Mouse (Mus musculus) lung, postnatal 10 days (tissue): Measurements from ENCODE around the gene Ccdc141.

Source experiments
- DNase-seq: peaks from one replicate; pipeline ENCODE4 v3.0.0; 2021

The Ccdc141 gene

DNA sequence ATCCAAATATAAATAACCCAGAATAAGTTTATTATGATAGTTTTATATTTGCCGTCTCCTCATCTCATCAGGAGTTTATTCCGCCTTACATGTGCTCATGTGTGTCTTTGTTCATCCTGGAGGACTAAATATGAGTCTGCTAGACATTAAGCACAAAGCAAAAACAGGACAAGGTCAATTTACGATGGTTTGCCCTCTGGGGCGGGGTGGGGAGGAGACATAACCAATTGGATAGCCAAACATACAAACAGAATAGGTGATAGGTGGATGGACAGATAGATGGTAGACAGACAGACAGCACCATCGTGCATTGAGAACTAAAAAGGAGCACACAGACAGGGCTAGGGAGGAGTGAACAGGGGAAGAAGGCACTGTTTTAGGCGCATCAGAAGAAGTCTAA, 3.4 kb upstream of the Ccdc141 start:
- DNase-seq = no peak

DNA sequence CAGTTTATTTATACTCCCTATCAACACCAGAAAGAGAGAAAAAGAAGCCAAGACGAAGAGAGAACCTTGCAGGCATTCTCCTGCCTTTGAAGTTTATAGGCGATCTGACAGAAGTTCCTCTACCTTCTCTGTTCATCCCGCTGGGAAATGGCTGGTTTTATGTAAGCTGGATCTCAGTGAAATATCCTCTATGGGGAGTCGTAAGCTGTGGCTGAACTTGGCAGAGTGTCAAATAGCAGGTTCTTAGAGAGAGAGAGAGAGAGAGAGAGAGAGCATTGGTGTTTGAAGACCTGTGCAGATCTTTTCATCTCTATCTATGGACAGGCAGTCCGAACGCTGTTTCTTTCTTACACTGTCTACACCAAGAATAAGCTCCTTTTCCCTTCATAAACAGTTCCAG, 2.9 kb upstream of the Ccdc141 start:
- DNase-seq = no peak

DNA sequence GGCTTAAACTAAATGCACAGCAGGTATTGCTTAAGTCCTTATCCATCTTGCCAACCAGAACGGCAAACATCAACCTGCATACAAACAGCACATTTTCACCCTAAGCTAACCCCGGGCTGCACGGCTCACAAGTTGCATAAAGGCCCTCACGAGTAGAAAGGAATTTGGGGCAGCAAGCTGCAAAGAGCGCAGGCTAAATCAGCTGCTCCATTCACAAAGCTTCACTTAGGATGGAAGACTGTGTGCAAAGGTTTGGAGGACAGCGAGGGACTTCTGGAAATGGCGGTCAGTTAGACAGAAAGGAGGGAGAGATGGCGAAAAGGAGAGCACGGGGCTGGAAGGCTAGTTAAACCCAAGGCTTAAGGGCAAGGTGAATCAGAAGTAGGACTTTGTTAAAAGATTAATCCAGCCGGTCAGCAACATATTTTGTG, 1.8 kb upstream of the Ccdc141 start:
- DNase-seq = peak; percentile 40

DNA sequence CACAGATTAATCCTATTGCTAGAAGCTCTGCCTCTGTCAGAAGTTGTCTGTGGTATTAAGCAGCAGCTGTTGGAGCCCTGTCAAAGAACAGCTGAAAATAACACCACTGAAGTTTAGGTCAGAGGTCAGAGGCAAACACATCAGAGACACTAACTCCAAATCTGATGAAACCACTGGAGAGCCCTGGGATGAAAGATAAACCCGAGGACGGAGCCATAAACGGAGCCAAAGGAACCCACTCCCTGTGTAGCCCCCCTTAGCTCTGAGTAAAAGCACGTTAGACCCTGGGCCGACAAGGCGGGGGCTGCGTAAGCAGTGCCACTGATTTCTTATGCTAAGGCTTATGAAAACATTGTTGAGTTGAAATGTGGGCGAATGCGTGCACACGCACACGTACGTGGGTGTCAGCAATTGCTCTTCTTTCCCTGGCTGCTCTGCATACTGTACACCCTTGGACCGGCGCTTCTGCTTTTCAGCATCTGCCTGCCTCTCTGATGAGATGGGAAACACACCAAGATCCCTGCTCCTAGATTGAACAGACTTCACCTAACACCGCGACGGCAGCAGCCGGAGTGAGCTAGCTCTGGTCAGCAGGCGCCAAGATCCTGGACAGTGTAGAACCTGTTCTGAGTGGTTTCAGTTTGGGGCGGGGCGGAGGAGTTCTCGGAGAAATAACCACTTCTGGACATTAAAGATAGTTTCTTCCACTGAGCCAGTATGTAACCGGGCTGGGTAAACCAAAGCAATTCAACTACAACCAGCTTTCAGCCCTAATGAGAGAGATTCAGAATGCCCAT, 1.2 kb upstream of the Ccdc141 start:
- peak; percentile 77 for DNase-seq

DNA sequence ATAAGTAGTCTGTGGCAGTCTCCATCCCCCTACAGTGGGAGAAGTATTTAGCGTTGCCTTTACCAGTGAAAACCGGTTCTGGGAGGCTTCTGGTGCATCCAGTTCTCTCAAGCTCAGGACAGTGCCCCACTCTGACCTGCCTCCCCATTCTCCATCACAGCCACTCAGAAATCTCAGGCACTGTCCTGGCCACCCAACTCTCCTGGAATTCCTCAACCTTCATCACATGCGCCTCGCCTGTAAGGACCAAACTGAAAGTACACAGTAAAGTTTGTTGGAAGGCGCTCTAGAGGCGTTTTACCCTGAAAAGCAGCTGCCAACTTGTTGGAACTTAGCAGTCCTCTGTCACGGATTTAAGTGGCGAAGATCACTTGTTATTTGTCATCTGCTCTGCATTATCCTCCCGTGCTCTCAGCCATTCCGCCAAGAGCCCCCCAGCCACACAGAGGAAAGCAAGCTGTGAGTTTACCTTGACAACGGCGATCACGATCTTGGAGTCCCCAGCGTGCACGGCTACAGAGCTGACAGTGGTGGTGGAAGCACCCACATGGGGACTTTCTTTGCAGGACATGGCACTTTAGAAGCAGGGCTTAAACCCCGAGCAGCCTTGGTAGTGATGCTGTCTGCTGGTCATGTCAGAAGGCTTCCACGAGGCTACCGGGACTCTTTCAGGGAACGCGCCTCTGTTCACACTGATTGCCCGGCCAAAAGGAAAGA, 362 bp downstream of the Ccdc141 start:
- DNase-seq = peak; percentile 66

DNA sequence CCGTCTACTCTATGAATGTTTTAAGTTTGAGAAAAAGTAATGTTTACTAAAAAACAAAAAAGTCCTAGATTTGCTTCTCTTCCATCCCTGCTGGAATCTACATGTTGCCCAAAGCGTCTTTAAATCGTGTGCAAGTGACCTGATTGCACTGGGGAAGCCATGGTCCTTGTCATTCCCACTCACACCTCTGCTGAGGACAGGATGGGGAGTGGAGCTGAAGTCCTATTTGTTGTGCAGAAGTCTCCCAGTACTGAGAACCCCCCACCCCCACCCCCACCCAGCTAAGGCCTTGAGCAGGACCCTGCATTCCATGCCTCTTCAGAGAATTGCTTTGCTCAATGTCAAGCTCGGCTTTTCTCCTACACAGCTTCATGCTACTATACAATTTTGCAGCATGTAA, 1.2 kb downstream of the Ccdc141 start:
- DNase-seq = no peak

DNA sequence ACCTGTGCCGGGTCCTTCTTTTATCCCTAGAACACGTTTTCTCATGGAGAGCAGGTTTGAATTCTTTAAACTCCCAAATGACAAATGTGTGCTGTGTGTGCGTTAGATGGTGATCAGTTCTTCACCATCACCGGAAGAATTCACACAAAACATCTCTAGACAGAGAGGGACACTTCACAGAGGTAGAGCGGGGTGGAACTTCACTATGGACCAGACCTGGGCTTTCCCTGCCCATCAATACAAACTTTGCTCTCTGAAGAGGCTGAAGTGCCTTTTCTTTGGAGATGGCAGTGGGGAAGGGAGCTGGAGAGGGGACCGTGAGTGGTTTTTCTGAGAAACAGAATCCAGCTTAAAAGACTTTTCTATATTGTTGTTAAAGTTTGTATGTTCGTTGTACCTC, 1.7 kb downstream of the Ccdc141 start:
- DNase-seq = no peak

DNA sequence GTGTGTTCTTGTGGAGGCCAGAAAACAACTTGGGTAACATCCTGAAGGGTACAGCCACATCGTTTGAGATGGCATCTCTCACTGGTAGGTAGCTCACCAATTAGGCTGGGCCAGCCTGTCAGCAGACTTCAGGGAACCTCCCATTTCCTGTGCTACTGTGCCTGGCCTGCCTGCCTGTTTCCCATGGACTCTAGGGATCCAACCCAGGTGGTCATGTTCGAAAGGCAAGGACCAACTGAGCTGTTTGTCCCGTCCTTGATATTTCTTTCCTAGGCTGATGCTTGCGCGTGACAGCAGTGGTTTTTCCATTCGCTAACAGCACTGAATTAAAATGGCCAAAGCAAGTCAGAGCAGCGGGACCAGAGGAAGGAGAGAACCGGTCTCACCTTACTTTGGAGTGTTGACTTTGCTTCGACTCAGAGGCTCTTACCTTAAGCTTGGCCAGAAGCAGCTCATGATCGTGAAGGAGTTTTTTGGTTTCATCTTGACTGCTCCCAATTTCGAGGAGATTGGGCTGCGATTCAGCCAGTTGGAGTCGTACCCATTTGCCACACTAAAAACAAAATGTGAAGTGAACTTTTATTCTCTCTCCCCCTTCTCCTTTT, 2.3 kb downstream of the Ccdc141 start:
- DNase-seq = no peak

DNA sequence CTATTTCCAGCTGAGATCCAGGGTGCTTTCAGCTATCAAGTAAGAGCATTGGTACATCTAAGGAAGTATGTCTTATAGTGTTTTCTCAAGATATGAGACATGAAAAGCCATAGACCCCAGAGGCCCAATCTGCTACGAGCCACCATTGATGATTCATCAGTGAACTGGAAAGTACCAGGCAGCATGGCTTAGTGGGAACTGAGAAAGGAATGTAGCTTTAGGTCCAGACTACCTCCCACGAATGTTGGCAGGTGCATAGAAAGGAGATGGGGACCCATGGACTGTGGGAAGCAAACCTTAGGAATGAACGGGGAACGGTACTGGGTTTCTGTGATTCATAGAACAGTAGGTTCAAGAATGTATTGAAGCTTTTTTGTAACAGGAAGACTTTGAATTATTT, 4.1 kb downstream of the Ccdc141 start:
- DNase-seq = no peak

DNA sequence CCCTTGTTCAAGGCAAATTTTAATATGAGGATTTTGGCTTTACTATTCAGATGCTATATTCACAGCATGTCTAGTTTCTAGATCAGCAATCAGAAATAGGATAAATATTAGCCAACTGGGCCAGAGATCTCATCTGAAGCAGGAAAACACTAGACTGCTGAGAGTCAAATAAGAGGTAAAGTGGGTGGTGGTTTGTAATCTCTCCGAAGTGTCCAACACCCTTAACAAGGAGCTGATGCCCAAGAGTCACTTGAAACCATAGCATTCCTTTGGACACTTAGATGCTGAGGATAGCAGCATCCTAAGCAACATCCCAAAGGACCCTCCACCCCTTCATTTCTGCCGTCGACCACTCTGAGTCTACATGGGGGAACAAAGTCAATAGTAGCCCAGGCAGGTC, 5.8 kb downstream of the Ccdc141 start:
- no peak for DNase-seq

DNA sequence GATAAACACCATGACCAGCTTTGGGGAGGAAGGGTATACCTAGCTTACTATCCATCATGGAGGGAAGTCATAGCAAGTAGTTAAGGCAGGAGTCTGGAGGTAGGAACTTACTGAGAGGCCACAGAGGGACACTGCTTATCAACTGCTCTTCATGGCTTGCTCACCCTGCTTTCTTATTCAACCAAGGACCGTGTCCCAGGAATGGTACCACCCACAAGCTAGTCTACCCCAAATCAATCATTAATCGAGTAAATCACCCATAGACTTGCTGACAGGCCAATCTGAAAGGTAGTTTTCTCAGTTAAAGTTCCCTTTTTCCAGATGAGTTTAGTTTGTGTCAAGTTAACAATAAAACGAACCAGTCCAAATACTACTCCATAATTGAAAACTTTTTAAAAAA, 7.1 kb downstream of the Ccdc141 start:
- DNase-seq = no peak

DNA sequence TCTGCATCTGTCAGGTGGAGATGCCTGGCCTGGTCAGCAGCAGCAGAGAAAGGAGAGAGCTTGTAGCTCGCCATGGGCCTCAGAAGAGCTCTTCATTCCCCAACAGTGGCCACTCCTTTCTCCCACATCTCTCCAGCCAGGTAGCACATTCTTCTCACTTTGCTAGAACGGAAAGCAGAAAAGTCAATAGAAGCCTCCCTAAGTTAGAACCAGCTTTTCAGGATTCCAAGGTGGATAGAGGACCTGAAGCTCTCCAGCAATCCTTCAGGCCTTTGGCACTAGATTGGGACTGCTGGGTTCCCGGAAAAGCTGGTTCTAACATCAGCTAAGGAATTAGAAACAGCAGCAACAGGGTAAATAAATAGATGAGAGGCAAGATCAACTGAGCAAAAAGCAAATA, 8.3 kb downstream of the Ccdc141 start:
- DNase-seq = peak; percentile 29

DNA sequence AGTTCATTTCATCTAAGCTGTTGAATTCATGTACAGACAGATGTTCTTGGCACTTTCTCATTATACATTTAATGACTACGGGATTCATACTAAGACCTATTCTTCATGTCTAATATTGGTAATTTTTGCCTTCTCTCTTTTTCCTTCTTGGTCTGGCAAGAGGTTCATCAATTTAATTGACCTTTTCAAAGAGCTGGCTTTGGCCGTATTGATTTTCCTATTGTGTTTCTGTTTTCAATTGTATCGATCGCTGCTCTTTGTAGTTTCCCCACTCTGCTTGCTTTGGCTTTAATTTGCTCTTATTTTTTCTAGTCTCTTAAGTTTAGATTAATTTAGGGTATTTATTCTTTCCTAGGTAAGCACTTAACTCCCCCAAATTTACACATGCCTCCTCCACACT, 12.9 kb downstream of the Ccdc141 start:
- DNase-seq = no peak

DNA sequence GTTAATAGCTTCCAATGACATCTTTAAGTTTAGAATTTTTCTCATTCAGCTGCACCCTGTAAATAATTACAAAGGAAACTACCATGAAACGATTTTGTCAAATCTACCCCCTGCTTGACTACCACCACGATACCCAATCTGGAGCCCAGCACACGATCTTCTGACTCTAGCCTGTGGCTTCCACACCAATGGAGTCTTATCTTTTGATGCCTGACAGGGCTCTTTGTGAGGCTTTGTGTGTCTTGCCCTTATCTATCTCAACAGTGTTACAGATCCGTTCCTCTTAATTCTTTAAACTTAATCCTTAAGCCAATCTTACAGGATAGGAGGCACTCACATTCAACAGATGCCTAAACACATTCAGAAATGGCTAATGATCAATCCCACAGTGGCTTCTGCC, 16.4 kb downstream of the Ccdc141 start:
- DNase-seq = no peak

DNA sequence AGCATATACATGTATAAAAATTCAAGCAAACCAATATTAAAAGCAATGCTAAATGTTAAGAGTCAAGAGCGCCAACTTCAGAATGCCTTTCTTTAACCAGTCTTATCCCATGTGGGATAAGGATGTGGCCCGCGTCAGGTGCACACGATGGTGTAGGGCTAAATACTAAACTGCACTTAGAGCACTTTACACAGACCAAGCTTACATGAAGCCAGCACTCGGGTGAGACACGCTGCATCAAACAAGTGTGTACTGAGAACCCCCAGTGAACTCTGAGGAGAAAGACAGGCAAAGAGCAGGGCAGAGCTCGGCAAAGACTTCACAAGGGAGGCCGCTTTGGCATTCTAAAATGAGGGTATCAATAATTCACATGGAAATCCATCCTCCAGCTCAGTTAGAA, 19.2 kb downstream of the Ccdc141 start:
- DNase-seq = no peak

DNA sequence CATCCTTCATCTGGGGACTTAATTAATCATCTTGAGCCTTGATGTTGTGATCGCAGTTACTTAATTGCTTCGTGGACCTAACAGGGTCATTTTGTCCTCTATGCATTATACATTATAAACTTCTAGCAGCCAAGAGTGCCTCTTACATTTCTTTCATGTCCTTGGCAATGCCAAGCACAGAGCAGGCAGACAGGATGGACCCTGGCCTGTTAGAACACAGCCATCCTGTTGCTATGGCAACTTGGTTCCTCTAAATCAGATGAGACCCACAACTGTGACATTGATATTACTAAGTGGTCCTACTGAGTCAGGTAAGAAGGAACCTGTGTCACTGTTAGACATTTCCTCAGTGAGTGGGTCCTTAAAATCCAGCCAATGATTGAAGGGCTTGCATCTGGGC, 20.9 kb downstream of the Ccdc141 start:
- DNase-seq = no peak

DNA sequence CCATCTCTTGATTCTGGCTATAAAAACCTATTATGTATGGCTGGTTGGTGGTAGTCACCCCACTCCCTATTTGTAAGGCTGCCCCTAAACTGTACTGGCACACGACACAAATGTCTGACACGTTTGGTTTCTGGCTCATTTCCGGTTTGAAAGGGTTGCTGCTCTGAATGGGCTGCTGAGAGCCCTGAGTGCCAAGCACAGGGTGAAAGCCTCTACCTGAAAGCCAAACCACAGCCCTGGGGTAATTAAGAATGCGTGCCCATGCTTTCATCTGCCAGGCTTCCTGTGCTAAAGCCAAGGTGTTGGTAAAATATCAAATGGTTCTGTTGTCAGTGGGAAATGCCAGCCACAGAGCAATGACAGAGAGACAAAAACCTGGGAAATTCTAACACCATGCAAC, 22.2 kb downstream of the Ccdc141 start:
- DNase-seq = no peak

DNA sequence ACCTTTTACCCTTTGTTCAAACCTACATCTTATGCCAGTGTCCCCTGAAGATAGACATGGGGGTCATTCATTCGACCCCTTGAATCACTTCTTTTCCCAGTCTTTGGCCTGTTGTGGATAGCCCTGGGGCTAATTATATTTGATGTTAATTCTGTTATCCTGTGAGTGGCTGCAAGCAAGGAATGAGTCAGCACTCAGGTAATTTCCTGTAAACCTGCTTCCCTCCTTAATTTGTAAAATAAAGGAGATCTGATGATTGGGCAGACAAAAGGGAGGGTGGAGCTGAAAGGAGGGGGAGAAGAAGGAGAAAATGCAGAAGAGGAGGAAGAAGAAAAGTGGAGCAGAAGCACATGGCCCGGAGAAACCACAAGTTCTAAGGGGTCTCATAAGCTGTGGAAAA, 23.5 kb downstream of the Ccdc141 start:
- DNase-seq = no peak

DNA sequence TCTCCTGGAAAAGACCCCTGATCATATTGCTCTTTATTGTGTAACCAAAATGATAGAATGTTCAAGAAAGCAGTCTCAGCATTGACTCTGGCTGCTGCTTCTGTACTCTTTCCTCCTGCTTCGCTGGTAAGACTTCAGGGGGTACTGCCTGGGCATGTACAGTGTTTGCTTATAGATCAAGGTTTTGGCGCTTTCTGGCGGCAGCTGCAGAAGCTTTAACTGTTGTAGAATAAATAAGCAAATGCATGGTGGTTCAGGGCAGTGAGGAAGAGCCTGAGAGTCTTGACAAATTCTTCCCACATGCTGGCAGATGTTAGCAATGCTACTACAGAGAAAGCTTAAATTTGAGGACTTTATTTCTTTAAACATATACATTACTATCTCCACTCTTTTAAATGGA, 24.1 kb downstream of the Ccdc141 start:
- no peak for DNase-seq

DNA sequence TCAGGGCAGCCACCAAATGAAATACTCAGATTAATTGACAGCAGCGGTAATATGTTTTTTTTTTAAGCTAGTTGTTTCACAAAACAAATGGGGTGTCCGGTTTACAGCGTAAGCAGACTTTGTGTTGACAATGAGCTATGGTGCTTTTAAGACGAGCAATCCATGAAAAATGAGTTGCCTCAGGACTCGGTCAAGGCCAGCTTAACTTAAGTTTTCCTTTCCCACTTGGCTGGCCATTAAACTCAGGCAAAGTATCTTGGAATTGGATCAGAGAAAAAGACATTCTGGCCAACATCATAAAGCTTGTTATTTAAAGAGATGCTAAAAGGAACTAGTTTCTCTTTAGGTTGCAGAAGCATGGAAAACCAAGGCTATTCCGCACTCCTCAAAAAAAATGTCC, 26.9 kb downstream of the Ccdc141 start:
- DNase-seq = no peak

DNA sequence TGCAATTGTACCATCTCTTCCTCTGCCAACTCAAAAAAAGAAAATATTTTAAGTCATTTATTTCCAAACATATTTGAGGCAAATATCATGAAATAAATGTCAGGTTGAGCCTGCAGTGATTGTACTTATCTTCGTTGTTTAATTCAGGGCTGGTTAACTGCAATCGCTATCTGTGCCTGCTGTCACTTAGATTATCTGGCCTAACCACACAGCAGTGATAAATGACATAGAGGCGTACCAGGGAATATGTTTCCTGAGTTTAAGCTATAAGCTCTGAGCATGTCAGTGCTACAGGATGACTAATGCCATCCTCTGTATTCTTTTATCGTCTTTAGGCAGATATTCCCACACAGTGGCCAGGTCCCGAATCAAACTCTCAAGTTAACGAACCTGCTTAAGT, 31.6 kb downstream of the Ccdc141 start:
- no peak for DNase-seq

DNA sequence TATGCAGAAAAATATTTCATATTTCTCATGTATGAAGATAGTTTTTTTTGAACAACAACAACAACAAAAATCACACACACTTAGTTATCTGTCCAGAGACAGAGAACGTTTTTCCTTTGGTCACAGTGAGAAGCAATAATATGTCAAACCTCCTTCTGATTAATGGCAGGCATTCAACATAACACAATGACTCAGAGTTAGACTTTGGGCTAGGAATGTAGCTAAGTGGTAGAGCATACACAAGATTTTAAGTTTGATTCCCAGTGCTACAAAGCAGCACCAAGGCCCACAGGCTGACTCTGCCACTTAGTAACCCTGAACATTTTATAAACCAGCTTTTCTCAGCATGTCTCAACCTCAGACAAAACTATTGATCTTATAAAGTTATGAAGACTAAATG, 35.5 kb downstream of the Ccdc141 start:
- no peak for DNase-seq

DNA sequence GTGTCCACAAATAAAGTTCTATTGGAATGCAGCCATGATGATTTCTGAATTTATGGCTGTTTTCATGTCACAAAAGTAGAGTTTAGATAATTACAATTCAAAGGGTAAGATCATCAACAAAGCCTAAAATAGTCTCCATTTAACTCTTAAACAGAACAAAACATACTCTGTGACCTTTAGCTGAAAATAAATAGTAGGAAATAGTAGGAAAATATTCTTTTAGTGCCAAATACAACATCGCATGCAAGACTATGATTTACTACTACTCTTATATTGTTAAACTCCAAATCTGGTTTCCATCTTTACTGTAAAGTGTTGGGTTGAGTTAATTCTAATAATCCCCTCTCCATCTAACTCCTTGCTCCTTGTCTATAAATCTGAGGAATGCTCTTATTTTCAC, 37.0 kb downstream of the Ccdc141 start:
- no peak for DNase-seq

DNA sequence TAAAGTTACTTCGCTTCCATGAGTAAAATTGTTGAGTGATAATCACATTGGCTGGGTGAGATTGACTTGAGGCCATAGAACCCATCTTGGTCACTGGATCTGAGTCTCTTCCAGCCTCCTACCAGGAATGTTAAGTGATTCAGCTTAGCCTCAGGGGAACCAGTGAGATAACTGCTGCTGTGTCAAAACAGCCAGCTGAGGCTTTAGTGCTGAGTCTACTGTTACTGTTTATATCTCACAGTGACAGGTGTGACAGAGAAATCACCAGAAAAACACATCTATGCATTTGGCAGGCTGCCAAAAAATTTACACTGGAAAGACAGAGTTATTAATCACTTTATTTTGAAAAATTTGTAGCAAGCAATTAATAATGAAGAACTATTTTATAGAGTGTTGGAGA, 43.5 kb downstream of the Ccdc141 start:
- no peak for DNase-seq
